Mouse (Mus musculus) NIH3T3 (cell line): ENCODE results near the gene Prkca.
A peak's percentile ranks its signal among the peaks of the same experiment; 100 is the strongest.

Source experiments
- DNase-seq: peaks from one replicate; pipeline ENCODE4 v3.0.0-alpha.2; 2012; ENCODE audit warnings: low read depth

Prkca gene

DNA sequence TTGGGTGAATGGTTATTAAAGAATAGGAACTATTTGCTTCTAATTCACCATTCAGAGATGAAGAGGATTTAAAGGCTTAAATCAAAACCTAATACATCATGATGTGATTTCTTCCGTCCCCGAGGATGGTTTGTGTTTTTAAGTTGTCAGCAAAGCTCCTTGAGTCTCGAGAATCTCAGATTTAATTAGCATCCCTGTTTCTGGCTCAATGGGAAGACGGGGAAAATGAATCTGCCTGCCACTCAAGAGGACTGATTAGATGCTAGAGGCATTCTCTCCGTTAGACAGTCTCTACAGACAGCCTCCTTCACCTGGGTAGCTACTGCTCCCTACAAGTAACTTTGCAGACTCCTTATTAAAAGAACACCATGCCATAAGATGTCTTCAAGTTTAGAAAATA is 396.9 kb downstream of the Prkca start:
- no peak for DNase-seq

DNA sequence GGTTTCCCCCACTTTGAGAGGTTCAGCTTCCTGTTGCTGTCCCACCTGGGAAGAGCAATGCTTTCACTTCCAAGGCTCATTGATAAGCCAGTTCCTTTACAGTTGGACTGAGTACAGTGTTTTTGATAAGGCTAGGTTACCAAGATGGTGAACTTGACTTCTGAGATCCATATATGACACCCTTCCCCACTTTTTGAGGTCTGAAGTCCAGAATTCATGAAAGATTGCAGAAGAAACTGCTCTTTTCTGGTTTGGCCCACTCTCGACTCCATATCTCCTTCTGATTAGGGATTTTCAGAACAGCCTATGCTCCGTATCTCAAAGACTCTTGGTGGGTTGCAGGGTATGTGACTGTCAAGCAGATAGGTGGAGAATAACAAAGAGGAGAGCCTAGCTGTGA is 406.8 kb downstream of the Prkca start:
- DNase-seq = no peak

DNA sequence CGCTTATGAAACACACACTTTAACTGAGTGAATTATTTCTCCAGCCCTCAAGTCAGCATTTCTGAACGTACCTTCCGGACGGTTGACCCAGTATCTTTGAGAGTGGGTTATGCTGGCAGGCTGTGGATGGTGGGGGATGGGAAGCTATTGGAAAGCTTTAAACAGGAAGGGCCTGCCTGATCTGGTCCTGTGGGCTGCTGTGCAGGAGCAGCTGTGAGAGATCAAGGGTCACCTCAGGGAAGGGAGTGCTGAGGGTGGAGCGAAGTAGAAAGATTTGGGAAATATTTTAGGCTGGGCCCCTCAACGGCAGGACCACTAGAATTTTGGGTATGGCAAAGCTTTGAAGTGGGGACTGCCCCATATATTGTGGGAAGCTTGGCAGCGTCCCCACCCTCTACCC is 412.0 kb downstream of the Prkca start:
- DNase-seq = no peak

DNA sequence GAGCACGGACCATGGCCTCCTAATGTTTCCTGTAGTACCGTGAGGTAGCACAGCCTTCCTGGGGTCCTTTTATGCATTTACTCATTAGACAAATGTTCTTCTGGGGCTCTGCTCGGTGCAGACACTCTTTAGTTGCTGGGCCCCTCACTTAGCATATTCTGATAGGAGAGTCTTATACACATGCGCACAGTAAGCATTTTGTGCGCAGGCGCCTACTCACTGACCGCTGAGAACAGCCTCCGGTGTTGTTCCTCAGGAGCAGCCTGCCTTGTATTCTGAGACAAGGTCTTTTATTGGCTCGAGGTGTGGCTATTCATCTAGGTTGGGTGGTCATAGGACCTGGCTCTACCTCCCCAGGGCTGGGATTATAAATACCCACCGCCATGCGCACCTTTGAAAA is 412.4 kb downstream of the Prkca start:
- no peak for DNase-seq

DNA sequence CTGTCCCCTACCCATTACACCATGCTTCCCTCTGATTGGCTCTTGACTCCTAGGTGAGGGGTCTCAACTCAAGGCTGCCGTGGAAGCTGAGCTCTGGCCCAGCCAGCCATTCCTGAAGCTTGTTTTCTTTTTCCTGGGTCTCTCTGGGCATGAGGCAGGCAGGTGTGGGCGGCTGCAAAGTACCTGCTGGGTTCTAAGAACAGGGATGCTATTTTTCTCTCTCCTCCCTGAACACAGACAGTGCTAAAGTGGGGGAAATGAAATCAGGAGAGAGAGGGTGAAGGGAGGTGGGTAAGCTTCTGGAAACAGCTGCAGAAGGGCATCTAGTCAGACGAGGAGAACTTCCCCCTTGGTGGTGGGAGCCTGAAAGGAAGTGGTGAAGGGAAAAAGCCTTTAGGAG is 414.0 kb downstream of the Prkca start:
- no peak for DNase-seq

DNA sequence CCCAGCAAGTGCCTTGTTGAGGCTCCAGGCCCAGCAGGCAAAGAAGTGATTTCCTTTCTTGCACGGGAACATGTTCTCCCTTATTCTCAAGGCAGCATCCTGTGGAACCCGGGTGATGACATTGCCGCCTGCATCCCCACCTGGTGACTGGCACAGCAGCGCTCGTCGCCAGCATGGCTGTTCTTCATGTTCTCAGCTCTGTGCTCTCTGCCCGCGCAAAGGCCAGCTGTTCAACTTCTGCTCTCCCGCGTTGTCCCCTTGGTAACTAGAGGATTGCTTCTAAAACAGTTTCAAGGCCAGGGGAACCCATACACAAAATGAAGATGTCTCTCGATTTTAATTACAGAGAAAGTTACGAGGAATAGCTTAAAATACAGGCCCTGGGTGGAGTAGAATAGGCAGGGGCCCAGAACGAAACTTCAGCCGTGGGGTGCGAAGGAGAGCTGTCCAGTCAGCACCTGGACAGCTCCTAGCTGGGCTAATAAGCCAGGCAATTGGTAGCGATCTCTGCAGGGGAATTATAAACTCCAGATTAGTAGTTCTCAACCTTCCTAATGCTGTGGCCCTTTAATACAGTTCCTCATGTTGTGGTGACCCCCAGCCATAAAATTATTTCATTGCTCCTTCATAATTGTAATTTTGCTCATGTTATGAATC is 423.7 kb downstream of the Prkca start:
- peak; percentile 69 for DNase-seq

DNA sequence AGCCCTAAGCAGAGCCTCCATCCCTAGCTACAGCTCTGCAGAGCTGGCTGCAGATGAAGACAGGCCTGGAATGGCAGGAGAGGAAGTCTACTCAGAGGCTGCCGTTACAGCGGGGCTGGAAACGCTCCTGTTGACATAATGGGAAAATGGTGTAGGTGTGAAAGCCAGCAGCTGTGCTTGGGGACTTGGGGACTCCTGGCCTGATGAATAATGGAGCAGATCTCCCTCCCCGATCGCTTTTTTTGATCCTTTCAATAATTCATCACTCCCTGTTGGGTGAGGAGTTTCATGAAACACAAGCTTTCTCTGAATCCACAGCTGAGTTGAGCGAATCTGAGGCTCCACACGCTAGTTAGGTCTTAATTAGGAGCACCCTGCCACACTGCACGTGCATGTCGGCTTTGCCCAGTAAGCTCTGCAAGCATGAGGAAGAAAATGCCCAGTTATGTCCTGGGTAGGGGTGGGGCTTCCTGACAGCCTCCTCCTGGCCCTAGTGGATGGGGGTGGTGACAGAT is 425.9 kb downstream of the Prkca start:
- no peak for DNase-seq

DNA sequence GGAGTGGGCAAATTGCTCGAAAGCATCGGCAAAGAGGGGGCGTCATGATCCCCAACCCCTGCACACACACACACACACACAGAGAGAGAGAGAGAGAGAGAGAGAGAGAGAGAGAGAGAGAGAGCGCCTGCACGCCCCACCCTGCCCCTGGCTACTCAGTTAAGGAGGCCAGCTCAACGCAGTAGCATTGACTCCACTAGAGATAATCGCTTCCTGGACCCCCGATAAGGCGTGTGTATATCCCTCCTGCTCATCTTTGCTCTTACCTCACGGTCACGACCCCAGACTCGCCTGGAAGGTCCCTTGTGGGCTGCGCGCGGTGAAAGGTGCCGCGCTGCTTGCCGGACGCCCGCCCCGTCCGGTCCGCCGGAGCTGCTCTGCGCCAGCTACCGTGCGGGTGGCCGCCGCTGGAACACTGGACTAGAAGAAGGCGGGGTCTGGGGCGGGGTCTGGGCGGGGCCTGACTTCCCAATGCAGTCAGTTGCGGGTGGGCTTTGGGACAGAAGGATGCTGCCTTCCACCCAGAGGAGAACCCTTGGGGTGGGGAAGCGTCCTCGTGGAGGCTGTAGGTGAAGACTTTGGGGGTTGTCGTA is 429.0 kb downstream of the Prkca start, which contains the start of gene Cacng5:
Gene Cacng5 (minus strand): TSS at position 422 of the 593 bp plus-strand sequence.
- no peak for DNase-seq

DNA sequence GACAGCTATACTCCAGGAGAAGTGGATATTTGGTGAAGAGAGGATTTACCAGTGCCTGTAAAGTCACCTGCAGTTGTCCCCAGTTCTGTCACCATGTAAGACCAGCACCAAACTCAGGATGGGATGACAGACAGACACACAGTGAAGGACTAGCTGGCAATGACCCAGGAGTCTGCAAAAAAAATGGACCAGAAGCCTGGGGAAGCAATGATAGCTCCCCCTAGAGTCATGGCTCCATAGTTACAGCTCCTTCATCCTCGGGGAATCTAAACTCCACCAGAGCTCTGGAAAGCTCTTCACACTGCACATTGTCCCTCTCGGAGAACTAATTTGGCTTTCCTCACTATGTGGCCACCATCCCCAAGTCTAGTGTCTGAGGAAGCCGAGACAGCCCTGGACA is 430.4 kb downstream of the Prkca start:
- DNase-seq = peak; percentile 12

DNA sequence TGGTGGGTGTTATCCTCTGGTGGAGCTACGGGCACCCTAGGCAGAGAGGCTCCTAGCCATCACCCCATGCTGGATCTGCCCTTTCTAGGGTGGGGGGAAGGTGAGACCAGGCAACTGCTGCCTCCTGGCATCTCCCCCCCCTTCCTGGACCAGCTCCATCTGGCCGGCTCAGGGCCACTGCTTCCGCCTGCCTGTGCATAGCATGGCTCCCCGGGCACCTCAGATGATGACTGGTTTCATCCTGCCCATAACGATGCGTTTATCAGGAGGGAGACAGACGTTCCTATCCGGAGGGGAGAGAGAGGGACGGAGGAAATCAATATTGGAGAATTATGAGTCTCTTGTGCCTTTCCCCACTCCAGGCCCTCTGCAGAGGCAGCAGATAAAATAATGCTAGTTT is 438.4 kb downstream of the Prkca start:
- DNase-seq = no peak

DNA sequence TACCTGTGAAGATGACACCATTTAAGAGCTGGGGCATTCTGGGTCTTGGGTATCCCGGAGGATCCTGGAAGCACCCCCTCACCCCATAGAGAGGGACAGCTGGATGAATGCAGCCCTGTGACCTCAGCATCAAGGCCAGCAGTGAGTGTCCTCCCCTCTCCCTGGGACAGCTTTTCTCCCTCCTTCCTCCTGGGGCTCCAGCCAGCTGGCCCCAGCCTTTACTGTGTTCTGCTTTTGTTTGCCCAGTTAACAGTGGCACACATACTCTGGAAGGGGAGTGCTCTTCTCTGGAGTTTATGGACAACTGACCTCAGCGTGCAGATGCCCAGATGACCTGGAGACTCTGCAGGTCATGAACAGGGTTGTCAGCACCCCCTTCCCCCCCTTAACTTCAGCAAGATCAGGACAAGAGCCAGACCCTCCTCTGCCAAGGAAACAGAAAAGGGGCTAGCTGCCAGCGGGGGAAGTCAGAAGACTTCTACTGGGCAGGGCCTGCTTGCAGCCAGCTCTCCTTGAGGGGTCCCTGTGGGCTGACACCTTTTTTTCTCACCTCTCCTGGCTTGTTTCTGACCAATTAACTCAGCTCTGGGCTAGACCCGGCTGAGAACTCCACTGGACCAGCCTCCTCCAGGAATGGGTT is 439.6 kb downstream of the Prkca start:
- no peak for DNase-seq

DNA sequence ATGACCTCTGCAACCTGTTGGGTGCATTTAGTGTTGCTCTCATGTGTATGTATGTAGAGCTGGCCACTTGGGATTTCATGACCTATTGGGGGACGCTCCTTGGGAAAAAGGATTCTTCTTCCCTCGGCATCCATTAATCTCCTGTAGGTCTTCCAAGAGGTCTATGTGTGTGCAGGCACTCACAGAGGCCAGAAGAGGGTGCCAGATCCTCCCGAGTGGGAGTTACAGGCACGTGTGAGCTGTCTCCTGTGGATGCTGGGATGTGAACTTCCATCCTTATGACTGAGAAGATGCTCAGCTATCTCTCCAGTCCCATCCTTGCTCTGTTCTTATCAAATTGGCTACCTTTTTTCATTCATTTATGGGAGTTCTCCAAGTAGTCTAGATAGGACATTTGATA is 443.3 kb downstream of the Prkca start:
- DNase-seq = no peak

DNA sequence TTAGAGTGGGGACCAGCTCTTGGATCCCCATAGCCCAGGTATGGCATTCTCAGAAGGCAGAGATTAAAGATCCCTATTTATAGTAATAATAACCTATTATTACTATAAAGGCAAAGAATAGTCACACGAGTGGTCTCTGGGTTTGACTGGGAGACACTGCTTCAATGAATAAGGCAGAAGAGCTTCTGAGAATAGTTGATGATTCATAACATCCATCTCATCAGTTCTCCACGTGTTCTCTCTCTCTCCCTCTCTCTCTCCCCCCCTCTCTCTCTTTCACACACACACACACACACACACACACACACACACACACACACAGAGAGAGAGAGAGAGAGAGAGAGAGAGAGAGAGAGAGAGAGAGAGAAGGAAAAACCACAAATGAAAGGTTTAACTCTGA is 445.0 kb downstream of the Prkca start:
- DNase-seq = no peak

DNA sequence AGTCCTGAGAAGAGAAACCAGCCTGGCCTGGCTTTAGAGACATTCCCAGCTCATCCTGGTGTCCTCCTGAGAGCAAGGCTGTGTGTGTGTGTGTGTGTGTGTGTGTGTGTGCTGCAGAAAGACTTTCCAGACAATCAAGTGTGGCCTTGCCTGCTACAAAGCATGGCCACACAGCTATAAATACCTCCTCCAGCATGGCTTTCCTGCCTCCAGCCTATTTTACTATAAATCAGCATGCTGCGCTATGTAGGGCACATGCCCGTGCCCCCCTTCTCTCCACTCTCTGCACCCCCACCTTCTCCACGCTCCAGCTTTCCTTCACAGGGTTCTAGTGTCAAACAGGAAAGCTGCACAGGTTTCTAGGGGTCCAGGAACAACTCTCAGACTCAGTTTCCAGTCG is 448.1 kb downstream of the Prkca start:
- DNase-seq = no peak

DNA sequence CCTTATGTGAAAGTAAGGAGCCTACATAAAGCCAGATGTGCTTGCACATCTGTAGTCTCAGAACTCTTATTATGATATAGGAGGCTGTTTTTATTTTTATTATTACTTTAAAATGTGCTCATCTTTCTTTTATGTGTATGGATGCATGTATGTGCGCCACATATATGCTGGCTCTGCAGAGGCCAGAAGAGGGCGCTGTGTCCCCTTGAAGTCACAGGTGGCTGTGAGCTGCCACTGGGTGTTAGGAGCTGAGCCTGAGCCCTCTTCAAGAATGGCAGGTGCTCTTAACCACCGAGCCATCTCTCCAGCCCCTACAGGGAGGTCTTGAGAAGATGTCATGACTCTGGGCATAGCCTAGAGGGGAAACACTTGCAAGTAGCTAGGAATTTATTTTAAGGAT is 452.4 kb downstream of the Prkca start:
- DNase-seq = no peak

DNA sequence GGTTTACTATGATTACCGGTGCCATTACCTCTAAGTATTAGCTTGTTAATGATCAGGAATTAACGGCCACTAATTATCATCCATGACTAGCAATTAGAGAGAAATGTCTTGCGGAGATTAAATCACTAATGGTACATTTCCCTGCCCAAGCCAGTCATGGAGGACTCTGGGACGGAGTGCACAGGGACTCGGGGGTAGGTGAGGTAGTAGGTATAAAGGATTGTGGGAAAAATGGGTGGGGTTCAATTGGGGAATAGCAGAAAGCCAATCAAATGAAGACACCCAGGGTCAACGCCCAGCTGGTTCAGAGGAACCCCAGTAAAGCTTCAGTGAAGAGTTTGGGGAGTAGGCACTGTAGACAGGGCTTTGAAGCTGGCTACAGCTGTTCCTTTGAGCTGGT is 456.4 kb downstream of the Prkca start:
- DNase-seq = no peak
